Mouse (Mus musculus) liver, postnatal 0 days (tissue): ENCODE results near the gene Wipf2. TPM values are rescaled to one million over a fixed set of nuclear protein-coding genes. Genes with fewer than 3 reads are reported as not detected.

Experiments used
- ATAC-seq: fragments of 200-750 bp; cut with Nextera tagmentation; 2 replicates; pipeline ENCODE4 v1.8.0; 2017; ENCODE audit warnings: mild to moderate bottlenecking, moderate library complexity
- DNase-seq: peaks from one replicate; pipeline ENCODE4 v3.0.0-alpha.2; 2016
- H3K27ac ChIP-seq: fragments of 300-500 bp; sonication (generic); 2 replicates; pipeline ENCODE4 v1.5.1; 2014; ENCODE audit warnings: antibody characterized with exemption, moderate library complexity, mild to moderate bottlenecking, low read depth
- H3K27me3 ChIP-seq: fragments of 300-500 bp; sonication (generic); 2 replicates; pipeline ENCODE4 v1.6.1; 2014; ENCODE audit warnings: low read length, control low read depth, mixed read lengths; ENCODE audit not compliant: insufficient read depth
- H3K36me3 ChIP-seq: fragments of 300-500 bp; sonication (generic); replicated peaks from 2 replicates; pipeline ENCODE4 v1.6.1; 2014; ENCODE audit warnings: mild to moderate bottlenecking, control low read depth, low read length, moderate library complexity, mixed read lengths; ENCODE audit not compliant: insufficient read depth
- H3K4me1 ChIP-seq: fragments of 300-500 bp; sonication (generic); 2 replicates; pipeline ENCODE4 v1.6.1; 2014; ENCODE audit warnings: antibody characterized with exemption, mild to moderate bottlenecking, control low read depth; ENCODE audit not compliant: insufficient read depth
- H3K4me2 ChIP-seq: fragments of 300-500 bp; sonication (generic); 2 replicates; pipeline ENCODE4 v1.6.1; 2014; ENCODE audit warnings: low read depth, mild to moderate bottlenecking, low read length, moderate library complexity, mixed read lengths
- H3K4me3 ChIP-seq: fragments of 300-500 bp; sonication (generic); 2 replicates; pipeline ENCODE4 v1.5.1; 2014; ENCODE audit warnings: low read depth, low read length
- H3K9ac ChIP-seq: fragments of 300-500 bp; sonication (generic); replicated peaks from 2 replicates; pipeline ENCODE4 v1.6.1; 2014; ENCODE audit warnings: mild to moderate bottlenecking, moderate library complexity
- H3K9me3 ChIP-seq: fragments of 300-500 bp; sonication (generic); 2 replicates; pipeline ENCODE4 v1.6.1; 2016; ENCODE audit warnings: mild to moderate bottlenecking, control low read depth, low read length, mixed read lengths
- CTCF ChIP-seq: sonication (generic); IDR thresholded peaks from 2 replicates; pipeline ENCODE4 v1.5.1; 2016; ENCODE audit warnings: antibody characterized with exemption, low read depth
- EP300 ChIP-seq: IDR thresholded peaks from 2 replicates; pipeline ENCODE4 v1.6.1; 2016; ENCODE audit warnings: antibody characterized with exemption, low read depth, mild to moderate bottlenecking
- WGBS: fragments of 180-500 bp; shearing (Covaris S2); extraction: QIAGEN DNeasy Blood & Tissue Kit; methylation state at CpG from one replicate; pipeline ENCODE4 v1.1.7; 2014; ENCODE audit not compliant: insufficient replicate concordance; 5-methylcytosine and 5-hydroxymethylcytosine counted together
- polyA plus RNA-seq: library from polyadenylated mRNA; unstranded; fragments of >200 nt; fragmentation: Nextera tagmentation; extraction: Ambion mirVana; gene quantifications from 2 replicates; pipeline ENCODE4 v1.2.1, GENCODE M21; 2015

Gene Wipf2
- polyA plus RNA-seq, 1 experiment from 2014 or later, result 1.2 TPM

DNA sequence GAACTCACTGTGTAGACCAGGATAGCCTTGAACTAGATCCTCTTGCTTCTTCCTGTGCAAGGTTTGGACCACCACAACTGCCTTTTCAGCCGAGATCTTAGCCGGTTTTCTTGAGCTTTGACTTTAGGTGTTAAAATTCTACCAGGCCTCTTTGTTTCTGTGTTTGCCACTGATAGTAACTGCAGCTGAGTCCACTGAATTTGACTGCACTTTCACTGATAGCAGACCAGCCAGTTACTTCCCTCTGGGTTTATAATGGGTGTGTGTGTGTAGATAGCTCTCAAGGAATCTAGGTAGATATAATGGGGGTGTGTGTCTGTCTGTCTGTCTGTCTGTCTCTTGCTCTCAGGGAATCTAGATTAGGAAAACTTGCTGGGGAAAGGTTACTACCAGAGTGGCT lies 41.1 kb downstream of the Wipf2 start:
- Histone ChIP-seq H3K9ac (no peak overlapping the region), H3K4me1 (peaks cover 39% of the 10 kb centered on the region), H3K4me2 (peak overlapping the region; percentile 35), H3K4me3 (no peak overlapping the region), H3K27me3 (no peaks in the 10 kb centered on the region), H3K36me3 (peaks cover 26% of the 10 kb centered on the region), H3K27ac (peak overlapping the region; percentile 55), H3K9me3 (no peaks in the 10 kb centered on the region)
- ATAC-seq (peak; percentile 47), DNase-seq (no peak)
- WGBS, result 25% methylated on average over 2 of the region's 2 CpGs
- TF ChIP-seq EP300, result peak; percentile 95
- no peak for TF ChIP-seq CTCF

- DNase-seq, result no peak
- WGBS, result 30% methylated on average over 7 of the region's 7 CpGs
- TF ChIP-seq EP300 (no peak), CTCF (no peak)
- Histone ChIP-seq H3K9ac (no peak overlapping the region), H3K36me3 (peaks cover 22% of the 10 kb centered on the region), H3K4me1 (peaks cover 39% of the 10 kb centered on the region), H3K4me2 (peak overlapping the region; percentile 35), H3K27me3 (no peaks in the 10 kb centered on the region), H3K9me3 (no peaks in the 10 kb centered on the region), H3K27ac (peak overlapping the region; percentile 49; the same call in 1 of the 2 replicates), H3K4me3 (no peak overlapping the region)
- peak; percentile 24 for ATAC-seq
Measured at GRCm38 (mm10) chr11:98905033-98905432, 41.6 kb downstream of the Wipf2 start.

GRCm38 (mm10) chr11:98905583-98905982 lies 42.1 kb downstream of the Wipf2 start:
- ATAC-seq (no peak), DNase-seq (no peak)
- TF ChIP-seq CTCF, result no peak
- TF ChIP-seq EP300, result no peak
- Histone ChIP-seq H3K9ac (no peak overlapping the region), H3K4me1 (peaks cover 39% of the 10 kb centered on the region), H3K27ac (peak overlapping the region; percentile 49; the same call in 1 of the 2 replicates), H3K27me3 (no peaks in the 10 kb centered on the region), H3K36me3 (peaks cover 16% of the 10 kb centered on the region), H3K9me3 (no peaks in the 10 kb centered on the region), H3K4me2 (peak overlapping the region; percentile 35), H3K4me3 (no peak overlapping the region)
- 28% methylated on average over 4 of the region's 4 CpGs for WGBS

GRCm38 (mm10) chr11:98907063-98907436 lies 43.6 kb downstream of the Wipf2 start:
- WGBS, result 52% methylated on average over 5 of the region's 5 CpGs
- TF ChIP-seq EP300 (no peak), CTCF (no peak)

GRCm38 (mm10) chr11:98907437-98908173 lies 44.2 kb downstream of the Wipf2 start, which contains the start of gene Cdc6:
Cdc6 (plus strand) TSS chr11:98907801.
- Histone ChIP-seq H3K36me3 (peaks cover 18% of the 10 kb centered on the region), H3K9me3 (no peaks in the 10 kb centered on the region), H3K9ac (peak within 1 kb of the TSS; percentile 82), H3K27ac (peak within 1 kb of the TSS; percentile 83), H3K4me1 (peaks cover 39% of the 10 kb centered on the region), H3K4me3 (peak within 1 kb of the TSS; percentile 68), H3K27me3 (no peaks in the 10 kb centered on the region), H3K4me2 (peak within 1 kb of the TSS; percentile 92)
- DNase-seq, result peak; percentile 99
- peak; percentile 77 for TF ChIP-seq EP300
- TF ChIP-seq CTCF, result no peak
- WGBS, result under 1% methylated on average over 49 of the region's 49 CpGs
- ATAC-seq, result peak; percentile 92

More at GRCm38 (mm10) chr11:98907063-98907436, 43.6 kb downstream of the Wipf2 start:
- H3K4me1 ChIP-seq, result peaks cover 39% of the 10 kb centered on the region
- peak overlapping the region; percentile 70 for H3K27ac ChIP-seq
- peak overlapping the region; percentile 25 for H3K4me3 ChIP-seq
- H3K4me2 ChIP-seq, result peak overlapping the region; percentile 92
- ATAC-seq (no peak), DNase-seq (no peak)
- no peaks in the 10 kb centered on the region for H3K9me3 ChIP-seq
- peak overlapping the region; percentile 32; the same call in 1 of the 2 replicates for H3K9ac ChIP-seq
- no peaks in the 10 kb centered on the region for H3K27me3 ChIP-seq
- peaks cover 20% of the 10 kb centered on the region for H3K36me3 ChIP-seq

GRCm38 (mm10) chr11:98909654-98910053 lies 46.2 kb downstream of the Wipf2 start:
- Histone ChIP-seq H3K4me1 (peaks cover 34% of the 10 kb centered on the region), H3K4me2 (peak overlapping the region; percentile 92), H3K4me3 (peak overlapping the region; percentile 68), H3K27ac (peak overlapping the region; percentile 83), H3K9ac (peak overlapping the region; percentile 82), H3K9me3 (no peaks in the 10 kb centered on the region), H3K27me3 (no peaks in the 10 kb centered on the region), H3K36me3 (peaks cover 30% of the 10 kb centered on the region)
- peak; percentile 83 for TF ChIP-seq CTCF
- TF ChIP-seq EP300, result no peak; the same call in 1 of the 2 replicates
- WGBS, result 28% methylated on average over 6 of the region's 6 CpGs
- DNase-seq (peak; percentile 80), ATAC-seq (no peak)
